Mouse (Mus musculus) lung, postnatal 0 days (tissue): Measurements from ENCODE around the gene Odf4.

Experiments used
- CTCF ChIP-seq: IDR thresholded peaks from 2 replicates; pipeline ENCODE4 v1.5.1; 2016; ENCODE audit warnings: antibody characterized with exemption, mild to moderate bottlenecking
- EP300 ChIP-seq: IDR thresholded peaks from 2 replicates; pipeline ENCODE4 v1.6.1; 2016; ENCODE audit warnings: antibody characterized with exemption, mild to moderate bottlenecking, control low read depth

DNA sequence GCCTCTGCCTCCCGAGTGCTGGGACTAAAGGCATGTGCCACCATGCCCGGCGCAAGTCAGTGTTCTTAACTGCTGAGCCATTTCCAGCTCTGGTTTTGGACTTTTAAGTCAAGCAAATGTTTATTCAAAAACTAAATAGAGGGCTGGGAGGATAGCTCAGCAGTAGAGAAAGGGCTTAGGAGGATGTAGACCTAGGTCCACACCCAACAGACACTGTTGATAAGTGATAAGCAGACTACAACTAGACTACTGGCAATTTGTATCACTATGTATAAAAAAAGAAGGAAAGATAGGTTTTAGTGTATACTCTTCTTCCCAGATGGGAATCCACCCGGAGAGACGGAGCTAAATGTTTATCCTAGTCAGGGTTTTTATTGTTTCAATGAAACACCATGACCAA lies 30.6 kb downstream of the Odf4 start:
- TF ChIP-seq EP300 (0 out of 2 replicates have a peak, but pooled peaks have one; percentile 17), CTCF (no peak)
